Mouse (Mus musculus) C2C12 (cell line): ENCODE results near the gene Atxn1. TPM values are rescaled to one million over a fixed set of nuclear protein-coding genes. Genes with fewer than 3 reads are reported as not detected.

Experiments
- H3K27me3 ChIP-seq: one replicate; pipeline ENCODE4 v1.6.1; 2011; ENCODE audit not compliant: control insufficient read depth, insufficient read depth, insufficient read length
- H3K36me3 ChIP-seq: one replicate; pipeline ENCODE4 v1.6.1; 2011; ENCODE audit not compliant: control insufficient read depth, insufficient read depth
- H3K4me3 ChIP-seq: one replicate; pipeline ENCODE4 v1.5.1; 2011; ENCODE audit warnings: mild to moderate bottlenecking, control low read depth; ENCODE audit not compliant: poor library complexity, insufficient read depth, severe bottlenecking
- H3K79me2 ChIP-seq: one replicate; pipeline ENCODE4 v1.6.1; 2011; ENCODE audit not compliant: control insufficient read depth, insufficient read depth
- H3K79me3 ChIP-seq: one replicate; pipeline ENCODE4 v1.6.1; 2011; ENCODE audit warnings: low read depth, control low read depth
- H3ac ChIP-seq: one replicate; pipeline ENCODE3; 2011; ENCODE audit warnings: low read depth; ENCODE audit not compliant: control insufficient read depth, insufficient read length
- CEBPB ChIP-seq: IDR thresholded peaks from one replicate; pipeline ENCODE4 v1.6.1; 2011; ENCODE audit warnings: low read depth, mild to moderate bottlenecking, control low read depth, moderate library complexity
- CTCF ChIP-seq: IDR thresholded peaks from one replicate; pipeline ENCODE4 v1.5.1; 2011; ENCODE audit not compliant: control insufficient read depth, insufficient read depth, insufficient read length
- FOSL1 ChIP-seq: IDR thresholded peaks from one replicate; pipeline ENCODE4 v1.8.0; 2011; ENCODE audit warnings: mild to moderate bottlenecking, low read length; ENCODE audit not compliant: poor library complexity, insufficient read depth, severe bottlenecking
- MAX ChIP-seq: IDR thresholded peaks from one replicate; pipeline ENCODE4 v1.6.1; 2011; ENCODE audit warnings: mild to moderate bottlenecking, control low read depth
- MYOD1 ChIP-seq: IDR thresholded peaks from one replicate; pipeline ENCODE4 v1.6.1; 2011; ENCODE audit warnings: low read depth; ENCODE audit not compliant: control insufficient read depth, insufficient read length
- MYOG ChIP-seq: IDR thresholded peaks from one replicate; pipeline ENCODE4 v1.6.1; 2011; ENCODE audit not compliant: control insufficient read depth, insufficient read length; ENCODE audit errors: extremely low read depth
- USF1 ChIP-seq: IDR thresholded peaks from one replicate; pipeline ENCODE4 v1.6.1; 2011; ENCODE audit warnings: low read depth, mild to moderate bottlenecking, control low read depth, moderate library complexity
- polyA plus RNA-seq: library from polyadenylated mRNA; unstranded; fragments of >200 nt; fragmentation: generic; extraction: Trizol; gene quantifications from one replicate; pipeline ENCODE4 v1.2.1, GENCODE M21; 2012; ENCODE audit warnings: missing spikeins

Gene Atxn1
- polyA plus RNA-seq, 1 experiment, result 3.0 TPM

GRCm38 (mm10) chr13:45827046-45827596, 137.7 kb downstream of the Atxn1 start:
- no peak for TF ChIP-seq MAX
- no peak for TF ChIP-seq FOSL1
- no peak for TF ChIP-seq CEBPB
- TF ChIP-seq USF1, result no peak
- no peak for TF ChIP-seq MYOD1
- no peak for TF ChIP-seq MYOG
- no peak for TF ChIP-seq CTCF
- Histone ChIP-seq H3K36me3 (peaks cover 3% of the 10 kb centered on the region), H3K4me3 (no peak overlapping the region), H3K79me3 (peaks cover 3% of the 10 kb centered on the region), H3K27me3 (no peaks in the 10 kb centered on the region), H3ac (no peak overlapping the region), H3K79me2 (peaks cover 16% of the 10 kb centered on the region)

- Histone ChIP-seq H3K79me2 (peaks cover 10% of the 10 kb centered on the region), H3K79me3 (peaks cover 3% of the 10 kb centered on the region), H3K4me3 (no peak overlapping the region), H3K27me3 (no peaks in the 10 kb centered on the region), H3ac (no peak overlapping the region), H3K36me3 (peaks cover 11% of the 10 kb centered on the region)
- TF ChIP-seq MYOD1 (no peak), MYOG (no peak), USF1 (no peak), CEBPB (no peak), FOSL1 (no peak), MAX (no peak), CTCF (no peak)
Measured at GRCm38 (mm10) chr13:45822491-45822829, 142.3 kb downstream of the Atxn1 start.

- no peaks in the 10 kb centered on the region for H3K27me3 ChIP-seq
- no peak overlapping the region for H3ac ChIP-seq
- H3K79me2 ChIP-seq, result peaks cover 8% of the 10 kb centered on the region
- H3K79me3 ChIP-seq, result peaks cover 2% of the 10 kb centered on the region
- no peak overlapping the region for H3K4me3 ChIP-seq
- no peak for TF ChIP-seq CEBPB
- H3K36me3 ChIP-seq, result peaks cover 11% of the 10 kb centered on the region
Measured at GRCm38 (mm10) chr13:45821764-45822490, 142.9 kb downstream of the Atxn1 start.

- Histone ChIP-seq H3K79me3 (no peaks in the 10 kb centered on the region), H3K79me2 (no peaks in the 10 kb centered on the region), H3K36me3 (peaks cover 11% of the 10 kb centered on the region), H3ac (no peak overlapping the region), H3K4me3 (no peak overlapping the region), H3K27me3 (no peaks in the 10 kb centered on the region)
- TF ChIP-seq MYOD1 (no peak), CEBPB (no peak), USF1 (no peak), CTCF (no peak), MYOG (no peak), MAX (no peak), FOSL1 (no peak)
Measured at GRCm38 (mm10) chr13:45820473-45821230, 144.2 kb downstream of the Atxn1 start.

- Histone ChIP-seq H3K4me3 (no peak overlapping the region), H3K36me3 (peaks cover 4% of the 10 kb centered on the region), H3K79me3 (no peaks in the 10 kb centered on the region), H3K27me3 (no peaks in the 10 kb centered on the region), H3K79me2 (no peaks in the 10 kb centered on the region), H3ac (no peak overlapping the region)
- TF ChIP-seq USF1 (no peak), CEBPB (no peak), MYOD1 (no peak), MAX (no peak), CTCF (no peak), MYOG (no peak), FOSL1 (no peak)
Measured at GRCm38 (mm10) chr13:45816670-45817069, 148.1 kb downstream of the Atxn1 start.
